Mouse (Mus musculus): ENCODE measurements at regions not wholly inside any gene's neighbourhood (a gene's known extent, or its start where the extent isn't known, plus 50 kb on each side); places are given as distances from the start of the nearest gene placed in this dataset.

- DNase-seq: peak in 1 of 2 experiments; percentile 10
Observed at GRCm38 (mm10) chr2:51013090-51013489, 135.8 kb downstream of the Rnd3 start.

- no peak for DNase-seq
Observed at GRCm38 (mm10) chr2:51008251-51008533, 140.7 kb downstream of the Rnd3 start.

GRCm38 (mm10) chr2:51007409-51008250, 141.3 kb downstream of the Rnd3 start:
- DNase-seq: no peak

GRCm38 (mm10) chr2:51006818-51007217, 142.1 kb downstream of the Rnd3 start:
- DNase-seq: no peak

- DNase-seq: no peak
Observed at GRCm38 (mm10) chr2:51001548-51001947, 147.4 kb downstream of the Rnd3 start.

- DNase-seq: no peak
Observed at GRCm38 (mm10) chr2:50983883-50984410, 165.0 kb downstream of the Rnd3 start.

- DNase-seq: no peak
Observed at GRCm38 (mm10) chr2:50982571-50982970, 166.3 kb downstream of the Rnd3 start.

GRCm38 (mm10) chr2:50978356-50978755, 170.6 kb downstream of the Rnd3 start:
- DNase-seq: no peak

GRCm38 (mm10) chr2:50971131-50971825, 177.6 kb downstream of the Rnd3 start:
- DNase-seq: peak; percentile 15 to 30

GRCm38 (mm10) chr2:50968382-50968781, 180.5 kb downstream of the Rnd3 start:
- no peak for DNase-seq

GRCm38 (mm10) chr2:50967826-50968225, 181.1 kb downstream of the Rnd3 start:
- DNase-seq: no peak

- DNase-seq: no peak
Observed at GRCm38 (mm10) chr2:50967133-50967532, 181.8 kb downstream of the Rnd3 start.

- DNase-seq: no peak
Observed at GRCm38 (mm10) chr2:50965485-50966017, 183.4 kb downstream of the Rnd3 start.

GRCm38 (mm10) chr2:50964062-50964461, 184.8 kb downstream of the Rnd3 start:
- no peak for DNase-seq

GRCm38 (mm10) chr2:50961049-50961448, 187.9 kb downstream of the Rnd3 start:
- DNase-seq: no peak

GRCm38 (mm10) chr2:50959323-50959722, 189.6 kb downstream of the Rnd3 start:
- DNase-seq: no peak

GRCm38 (mm10) chr2:50954361-50955066, 194.4 kb downstream of the Rnd3 start:
- no peak for DNase-seq

- no peak for DNase-seq
Observed at GRCm38 (mm10) chr2:50951027-50951426, 197.9 kb downstream of the Rnd3 start.

- DNase-seq: no peak
Observed at GRCm38 (mm10) chr2:50949717-50950116, 199.2 kb downstream of the Rnd3 start.

GRCm38 (mm10) chr2:50945526-50945925, 203.4 kb downstream of the Rnd3 start:
- no peak for DNase-seq

- peak; percentile 61 to 77 for DNase-seq
Observed at GRCm38 (mm10) chr2:50943180-50943579, 205.7 kb downstream of the Rnd3 start.

- DNase-seq: peak; percentile 76 to 83
Observed at GRCm38 (mm10) chr2:50942741-50943140, 206.2 kb downstream of the Rnd3 start.

GRCm38 (mm10) chr2:50932936-50933335, 216.0 kb downstream of the Rnd3 start:
- DNase-seq: no peak

All from heart, adult 18-20 months (tissue).